Mouse (Mus musculus): ENCODE data around the gene Chst15.

DNA sequence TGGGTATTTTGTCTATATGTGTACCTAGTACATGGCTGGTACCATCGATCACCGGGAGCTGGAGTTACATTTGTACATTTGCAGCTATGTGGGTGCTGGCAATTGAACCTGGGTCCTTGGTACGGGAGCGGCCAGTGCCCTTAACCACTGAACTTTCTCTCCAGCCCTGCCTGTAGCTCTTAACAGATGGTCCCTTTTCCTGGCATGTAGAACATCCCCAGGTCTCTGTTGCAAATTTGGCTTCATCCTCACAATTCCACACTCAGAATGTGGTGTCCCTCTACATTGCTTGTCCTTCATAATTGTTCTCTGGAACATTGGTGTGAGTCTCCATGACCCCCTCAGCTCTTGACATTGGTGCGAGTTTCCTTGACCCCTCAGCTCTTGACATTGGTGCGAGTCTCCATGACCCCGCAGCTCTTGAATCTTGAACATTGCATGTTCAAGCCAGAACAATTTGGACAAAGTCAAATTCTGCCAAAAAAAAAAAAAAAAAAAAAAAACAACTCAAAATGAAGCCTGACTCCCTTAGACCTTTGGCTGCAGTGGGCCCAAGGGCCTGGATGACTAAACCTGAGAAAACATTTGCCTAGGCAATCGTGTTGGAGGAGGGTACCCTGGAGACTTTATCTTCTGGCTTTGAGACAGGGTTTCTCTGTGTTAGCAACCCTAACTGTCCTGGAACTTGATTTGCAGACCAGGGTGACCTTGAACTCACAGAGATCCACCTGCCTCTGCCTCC, 10.2 kb downstream of the Chst15 start:
- TF ChIP-seq CTCF (IDR thresholded peaks at IDR 0.05; ENCODE audit: borderline replicate concordance, insufficient read depth, low read depth, low read length) (no peak), POLR2A (IDR thresholded peaks at IDR 0.05; ENCODE audit: borderline replicate concordance, insufficient read depth, low read length) (no peak)
